Mouse (Mus musculus) stomach, embryonic 15.5 days (tissue): ENCODE measurements around the gene Fdx1. TPM values are rescaled to one million over a fixed set of nuclear protein-coding genes. Genes with fewer than 3 reads are reported as not detected.

Experiments used
- ATAC-seq: fragments of 200-750 bp; cut with Nextera tagmentation; 2 replicates; pipeline ENCODE4 v1.8.0; 2017; ENCODE audit warnings: low read depth, moderate number of reproducible peaks, moderate TSS enrichment; ENCODE audit not compliant: insufficient read depth, low FRiP score
- H3K27ac ChIP-seq: fragments of 300-500 bp; sonication (generic); 2 replicates; pipeline ENCODE4 v1.5.1; 2015; ENCODE audit warnings: mild to moderate bottlenecking, inconsistent platforms
- H3K27me3 ChIP-seq: fragments of 300-500 bp; sonication (generic); replicated peaks from 2 replicates; pipeline ENCODE4 v1.6.1; 2015; ENCODE audit warnings: inconsistent platforms
- H3K36me3 ChIP-seq: fragments of 300-500 bp; sonication (generic); 2 replicates; pipeline ENCODE4 v1.6.1; 2015; ENCODE audit warnings: inconsistent platforms
- H3K4me1 ChIP-seq: fragments of 300-500 bp; sonication (generic); 2 replicates; pipeline ENCODE4 v1.6.1; 2015; ENCODE audit warnings: inconsistent platforms
- H3K4me2 ChIP-seq: fragments of 300-500 bp; sonication (generic); 2 replicates; pipeline ENCODE4 v1.6.1; 2015; ENCODE audit warnings: mild to moderate bottlenecking, inconsistent platforms
- H3K4me3 ChIP-seq: fragments of 300-500 bp; sonication (generic); replicated peaks from 2 replicates; pipeline ENCODE4 v1.5.1; 2015; ENCODE audit warnings: inconsistent platforms
- H3K9ac ChIP-seq: fragments of 300-500 bp; sonication (generic); 2 replicates; pipeline ENCODE4 v1.6.1; 2015; ENCODE audit warnings: inconsistent platforms
- H3K9me3 ChIP-seq: fragments of 300-500 bp; sonication (generic); 2 replicates; pipeline ENCODE4 v1.6.1; 2016; ENCODE audit warnings: inconsistent platforms
- WGBS: fragments of 180-500 bp; shearing (Covaris S2); methylation state at CpG from one replicate; pipeline ENCODE4 v1.1.7; 2015; 5-methylcytosine and 5-hydroxymethylcytosine counted together
- polyA plus RNA-seq: library from polyadenylated mRNA; unstranded; fragments of >200 nt; fragmentation: Nextera tagmentation; extraction: Ambion mirVana; gene quantifications from 2 replicates; pipeline ENCODE4 v1.2.1, GENCODE M21; 2015

The Fdx1 gene
- polyA plus RNA-seq, 1 experiment from 2014 or later, result 91.4 TPM

DNA sequence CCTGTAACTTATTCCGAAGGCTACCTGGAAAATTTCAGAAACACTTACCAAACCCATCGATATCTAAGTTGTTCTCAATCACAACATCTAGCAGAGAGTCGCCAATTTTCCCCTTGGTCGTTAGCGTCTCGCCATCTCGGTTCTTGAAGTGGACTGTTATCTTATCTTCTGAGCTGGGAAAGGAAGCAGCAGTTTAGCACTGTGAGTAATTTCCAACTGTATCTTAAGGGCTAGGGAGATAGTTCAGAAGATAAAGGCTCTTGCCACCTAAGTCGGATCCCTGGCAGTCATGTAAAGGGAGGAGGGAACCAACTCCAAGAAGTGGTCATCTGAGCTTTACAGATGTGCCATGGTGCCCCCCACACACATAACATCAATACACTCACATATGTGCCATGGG lies 6.3 kb downstream of the Fdx1 start:
- Histone ChIP-seq H3K27ac (no peak overlapping the region), H3K36me3 (0 out of 2 replicates have a peak, but pooled peaks cover 3% of the 10 kb centered on the region), H3K4me1 (no peaks in the 10 kb centered on the region), H3K9ac (no peak overlapping the region), H3K27me3 (no peaks in the 10 kb centered on the region), H3K4me3 (no peak overlapping the region), H3K4me2 (no peak overlapping the region), H3K9me3 (no peaks in the 10 kb centered on the region)
- no peak for ATAC-seq
- 76% methylated on average over 8 of the region's 8 CpGs for WGBS

DNA sequence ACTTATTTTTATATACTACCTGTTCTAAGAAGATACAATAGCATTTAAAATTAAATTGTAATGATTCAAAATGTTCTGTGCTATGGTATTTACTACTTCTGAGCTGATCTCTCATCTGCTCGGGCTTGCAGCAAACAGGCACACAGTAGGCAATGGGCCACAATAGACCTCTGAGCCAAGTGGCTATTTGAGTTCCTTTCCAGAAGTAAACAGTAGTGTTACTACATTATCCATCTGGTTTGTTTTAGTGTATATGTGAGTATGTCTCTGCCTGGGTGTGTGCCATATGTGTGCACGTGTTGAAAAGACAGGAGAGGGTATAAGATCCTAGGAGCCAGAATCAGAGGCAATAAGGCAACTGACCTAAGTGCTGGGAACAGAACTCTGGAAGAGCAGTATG lies 6.9 kb downstream of the Fdx1 start:
- no peak overlapping the region for H3K9ac ChIP-seq
- 72% methylated on average over 2 of the region's 2 CpGs for whole genome bisulfite sequencing
- 0 out of 2 replicates have a peak, but pooled peaks cover 3% of the 10 kb centered on the region for H3K36me3 ChIP-seq
- no peak overlapping the region for H3K4me3 ChIP-seq
- no peak for ATAC-seq
- H3K27ac ChIP-seq, result no peak overlapping the region
- no peaks in the 10 kb centered on the region for H3K4me1 ChIP-seq
- H3K9me3 ChIP-seq, result no peaks in the 10 kb centered on the region
- no peaks in the 10 kb centered on the region for H3K27me3 ChIP-seq
- H3K4me2 ChIP-seq, result no peak overlapping the region

DNA sequence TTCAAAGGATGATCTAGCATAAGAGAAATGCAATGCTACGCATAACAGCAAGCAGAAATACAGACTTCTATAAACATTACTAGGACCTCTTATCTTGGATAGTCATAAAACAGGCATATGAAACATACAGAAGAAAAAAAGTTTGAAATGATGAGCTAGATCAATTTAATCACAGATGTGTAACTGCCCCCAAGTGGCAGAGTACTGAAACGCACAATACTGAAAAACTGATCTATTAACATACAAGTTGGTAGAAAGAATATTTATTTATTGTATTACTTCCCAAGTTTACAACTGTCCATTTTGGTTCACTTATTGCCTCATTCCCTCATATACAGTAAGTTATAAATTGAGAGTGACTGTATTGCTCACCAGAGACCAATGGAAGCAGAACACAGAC lies 12.0 kb downstream of the Fdx1 start:
- WGBS, result 58% methylated on average over 2 of the region's 2 CpGs
- no peak overlapping the region for H3K9ac ChIP-seq
- H3K4me2 ChIP-seq, result no peak overlapping the region
- peaks cover 7% of the 10 kb centered on the region; the same call in 1 of the 2 replicates for H3K36me3 ChIP-seq
- no peaks in the 10 kb centered on the region for H3K27me3 ChIP-seq
- H3K27ac ChIP-seq, result no peak overlapping the region
- H3K9me3 ChIP-seq, result no peaks in the 10 kb centered on the region
- ATAC-seq, result no peak
- no peaks in the 10 kb centered on the region for H3K4me1 ChIP-seq
- H3K4me3 ChIP-seq, result no peak overlapping the region

DNA sequence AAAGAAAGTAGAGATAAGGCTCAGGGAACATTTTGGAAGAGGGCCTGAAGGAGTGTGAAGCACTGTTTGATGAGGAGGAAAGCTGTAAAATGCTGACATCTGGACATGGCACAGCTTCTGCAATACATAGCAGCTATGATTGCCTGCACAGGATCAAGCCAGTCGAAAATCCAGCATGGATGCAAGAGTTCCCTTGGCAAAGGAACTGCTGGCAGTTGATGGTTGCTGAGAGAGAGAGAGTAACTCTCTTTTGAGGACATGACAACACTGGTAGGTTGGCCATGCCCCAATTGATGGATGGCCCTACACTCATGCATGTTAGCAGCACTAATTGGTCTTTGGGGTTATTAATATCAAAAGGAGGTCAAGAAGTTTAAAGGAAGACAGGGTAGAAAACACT lies 12.7 kb downstream of the Fdx1 start:
- ATAC-seq, result no peak
- H3K4me1 ChIP-seq, result no peaks in the 10 kb centered on the region

DNA sequence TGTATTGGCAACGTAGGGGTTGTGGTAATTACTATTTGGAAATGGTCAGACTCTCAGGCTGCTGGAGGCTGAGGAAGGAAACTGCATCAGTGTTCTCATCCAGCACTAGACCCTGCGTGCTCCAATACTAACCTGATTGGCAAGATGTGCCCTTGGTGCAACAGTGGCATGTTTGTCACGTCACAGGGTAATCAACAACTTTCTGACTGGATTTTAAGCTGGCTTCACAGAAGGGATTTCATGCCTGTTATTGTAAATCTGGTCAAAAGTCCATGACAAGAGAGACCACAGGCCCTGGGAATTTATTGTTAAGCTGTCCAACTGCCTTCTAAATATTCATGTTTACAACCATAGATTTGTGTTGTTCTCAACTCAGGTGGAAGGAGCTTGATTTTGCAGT lies 13.1 kb downstream of the Fdx1 start:
- Histone ChIP-seq H3K27ac (no peak overlapping the region), H3K4me1 (no peaks in the 10 kb centered on the region), H3K4me2 (no peak overlapping the region), H3K27me3 (no peaks in the 10 kb centered on the region), H3K4me3 (no peak overlapping the region), H3K9ac (no peak overlapping the region), H3K9me3 (no peaks in the 10 kb centered on the region), H3K36me3 (peaks cover 11% of the 10 kb centered on the region; the same call in 1 of the 2 replicates)
- WGBS, result 83% methylated on average over 3 of the region's 3 CpGs
- ATAC-seq, result no peak

More for the DNA sequence above, 12.7 kb downstream of the Fdx1 start:
- Histone ChIP-seq H3K27me3 (no peaks in the 10 kb centered on the region), H3K9me3 (no peaks in the 10 kb centered on the region), H3K9ac (no peak overlapping the region), H3K4me3 (no peak overlapping the region), H3K36me3 (peaks cover 11% of the 10 kb centered on the region; the same call in 1 of the 2 replicates), H3K27ac (no peak overlapping the region), H3K4me2 (no peak overlapping the region)
- WGBS, result 71% methylated on average over 1 of the region's 1 CpGs

DNA sequence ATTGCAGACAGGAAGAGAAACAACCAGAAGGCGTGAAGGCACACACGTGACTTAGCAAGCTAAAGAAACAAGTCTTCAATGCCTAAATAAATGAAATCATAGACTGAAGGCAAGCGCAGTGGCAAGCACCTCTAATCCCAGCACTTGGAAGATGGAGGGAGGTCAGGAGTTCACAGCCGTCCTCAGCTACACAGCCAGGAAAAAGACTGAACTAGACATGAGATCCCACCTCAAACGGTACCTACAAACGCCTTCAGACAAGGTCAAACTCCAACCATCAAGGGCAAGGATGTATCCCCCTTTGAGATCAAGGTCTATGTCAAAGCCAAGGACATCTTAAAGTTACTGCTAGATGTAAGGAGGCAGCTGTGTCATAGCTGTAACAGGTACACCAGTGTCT lies 19.4 kb downstream of the Fdx1 start:
- no peaks in the 10 kb centered on the region for H3K27me3 ChIP-seq
- H3K4me1 ChIP-seq, result no peaks in the 10 kb centered on the region
- peaks cover 8% of the 10 kb centered on the region for H3K36me3 ChIP-seq
- no peak overlapping the region for H3K4me3 ChIP-seq
- H3K9me3 ChIP-seq, result no peaks in the 10 kb centered on the region
- ATAC-seq, result no peak
- no peak overlapping the region for H3K4me2 ChIP-seq
- H3K9ac ChIP-seq, result no peak overlapping the region
- H3K27ac ChIP-seq, result no peak overlapping the region
- WGBS, result 85% methylated on average over 6 of the region's 6 CpGs

DNA sequence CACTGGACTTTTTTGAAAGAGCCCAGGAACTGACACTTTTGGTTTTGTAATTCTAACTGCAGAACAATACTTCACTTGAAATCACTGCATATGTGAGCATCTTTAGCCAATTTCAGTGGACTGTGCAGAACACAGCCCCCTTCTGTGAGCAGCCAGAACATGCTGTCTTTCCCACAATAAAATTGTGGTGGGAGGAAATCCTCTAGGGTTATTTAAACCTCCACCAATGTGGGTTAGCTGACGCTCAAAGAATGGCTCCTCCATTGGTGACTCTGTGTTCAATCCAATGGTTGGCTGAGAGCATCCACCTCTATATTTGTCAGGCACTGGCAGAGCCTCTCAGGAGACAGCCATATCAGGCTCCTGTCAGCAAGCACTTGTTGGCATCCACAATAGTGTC lies 28.7 kb downstream of the Fdx1 start:
- no peaks in the 10 kb centered on the region; the same call in 1 of the 2 replicates for H3K4me1 ChIP-seq
- no peaks in the 10 kb centered on the region for H3K9me3 ChIP-seq
- no peak overlapping the region for H3K4me3 ChIP-seq
- no peaks in the 10 kb centered on the region for H3K36me3 ChIP-seq
- WGBS, result 78% methylated on average over 1 of the region's 1 CpGs
- H3K27ac ChIP-seq, result no peak overlapping the region
- no peak overlapping the region for H3K9ac ChIP-seq
- no peak for ATAC-seq
- H3K27me3 ChIP-seq, result no peaks in the 10 kb centered on the region
- no peak overlapping the region for H3K4me2 ChIP-seq

DNA sequence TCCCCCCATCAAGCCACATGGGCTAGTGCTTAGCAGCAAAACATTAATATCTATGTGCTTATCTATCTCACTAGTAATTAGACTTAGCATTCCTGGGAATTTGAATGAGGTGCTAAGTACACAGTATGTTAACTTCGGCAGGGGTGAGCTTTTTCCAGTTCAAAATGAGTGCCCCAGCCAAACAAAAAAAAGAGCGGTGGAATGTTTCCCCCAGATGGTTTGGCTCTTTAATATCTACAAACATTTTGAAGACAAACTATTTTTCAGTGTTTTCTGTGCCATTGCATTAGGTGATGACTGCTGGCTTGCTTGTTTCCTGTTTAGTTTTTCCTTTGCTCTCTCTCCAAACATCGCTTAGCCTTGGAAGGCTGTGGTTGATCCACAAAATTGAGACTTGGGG lies 31.4 kb downstream of the Fdx1 start:
- Histone ChIP-seq H3K9me3 (no peaks in the 10 kb centered on the region), H3K27ac (no peak overlapping the region), H3K27me3 (no peaks in the 10 kb centered on the region), H3K36me3 (no peaks in the 10 kb centered on the region), H3K4me3 (no peak overlapping the region), H3K4me2 (no peak overlapping the region), H3K9ac (no peak overlapping the region), H3K4me1 (peaks cover 7% of the 10 kb centered on the region; the same call in 1 of the 2 replicates)
- 65% methylated on average over 3 of the region's 3 CpGs for WGBS
- ATAC-seq, result no peak

DNA sequence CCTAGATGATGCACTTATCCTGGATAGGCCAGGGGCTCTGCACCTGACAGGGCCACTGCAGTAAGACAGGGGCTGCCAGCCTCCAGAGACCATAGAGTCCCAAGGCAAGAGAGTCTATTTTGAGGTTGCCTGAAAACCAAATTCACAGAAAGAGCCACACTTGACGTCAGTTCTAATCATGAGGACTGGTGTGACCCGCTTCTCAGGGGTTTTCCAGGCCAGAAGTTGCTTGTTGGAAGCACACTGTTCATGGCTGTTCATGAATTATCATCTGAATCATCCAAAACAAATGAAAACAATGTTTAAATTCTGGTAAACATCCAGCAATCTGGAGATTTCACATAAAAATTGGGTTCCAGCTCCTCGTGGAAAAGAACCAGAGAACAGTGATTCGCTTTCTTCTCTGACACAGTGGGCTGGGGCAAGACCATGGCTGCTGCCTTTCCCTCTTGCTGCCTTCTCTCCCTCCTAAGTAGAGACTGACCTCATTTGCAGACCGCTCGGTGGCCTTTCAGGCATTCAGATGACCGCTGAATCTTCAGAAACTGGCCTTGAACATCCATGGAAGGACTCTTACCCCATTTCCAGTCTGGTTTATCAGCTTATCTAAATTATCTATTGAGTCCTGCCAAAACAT lies 32.2 kb downstream of the Fdx1 start:
- no peak overlapping the region for H3K9ac ChIP-seq
- no peak overlapping the region for H3K4me2 ChIP-seq
- H3K4me3 ChIP-seq, result no peak overlapping the region
- peaks cover 7% of the 10 kb centered on the region; the same call in 1 of the 2 replicates for H3K4me1 ChIP-seq
- WGBS, result 82% methylated on average over 7 of the region's 7 CpGs
- H3K27me3 ChIP-seq, result no peaks in the 10 kb centered on the region
- no peaks in the 10 kb centered on the region for H3K36me3 ChIP-seq
- no peak for ATAC-seq
- H3K27ac ChIP-seq, result no peak overlapping the region
- H3K9me3 ChIP-seq, result no peaks in the 10 kb centered on the region

DNA sequence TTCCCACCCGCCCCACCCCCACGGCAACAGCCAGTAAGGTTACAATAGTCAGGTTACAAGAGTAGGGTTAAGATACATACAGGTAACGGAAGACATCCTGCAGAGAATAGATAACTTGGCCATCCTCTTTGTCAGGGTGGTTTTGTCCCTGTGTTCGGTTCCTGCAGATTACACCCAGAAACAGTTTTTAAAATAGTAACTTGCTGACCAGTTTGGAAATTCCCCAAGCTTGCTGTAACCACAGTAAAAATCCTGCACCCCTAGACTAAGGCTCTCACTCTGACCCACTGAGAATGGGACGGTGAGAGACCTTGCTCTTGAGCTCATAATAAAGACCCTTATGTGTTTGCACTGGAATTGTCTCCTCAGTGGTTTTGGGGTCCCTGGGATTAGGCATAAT lies 33.4 kb downstream of the Fdx1 start:
- Histone ChIP-seq H3K36me3 (no peaks in the 10 kb centered on the region), H3K27ac (no peak overlapping the region), H3K27me3 (no peaks in the 10 kb centered on the region), H3K4me3 (no peak overlapping the region), H3K9me3 (no peaks in the 10 kb centered on the region), H3K9ac (no peak overlapping the region), H3K4me1 (peaks cover 7% of the 10 kb centered on the region; the same call in 1 of the 2 replicates), H3K4me2 (no peak overlapping the region)
- WGBS, result 74% methylated on average over 5 of the region's 5 CpGs
- ATAC-seq, result no peak

DNA sequence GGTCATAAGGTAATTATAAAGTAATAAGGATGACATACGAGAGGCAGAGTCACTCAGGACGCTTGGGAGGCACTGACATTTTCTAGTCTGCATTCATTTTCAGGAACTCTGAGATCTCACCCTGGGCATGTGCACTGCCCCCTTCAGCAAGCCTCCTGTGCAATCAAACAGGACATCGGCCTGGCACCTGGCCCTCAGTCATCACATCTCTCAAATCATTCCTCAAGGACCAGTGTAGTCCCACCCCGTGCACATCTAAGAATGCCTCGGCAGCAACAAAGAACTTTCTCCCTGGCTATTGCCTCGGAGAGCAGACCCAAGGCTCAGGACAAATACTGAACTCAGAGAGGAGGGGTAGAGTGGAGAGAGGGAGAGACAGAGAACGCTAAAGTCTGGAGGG lies 34.7 kb downstream of the Fdx1 start:
- no peaks in the 10 kb centered on the region for H3K27me3 ChIP-seq
- no peak for ATAC-seq
- H3K9ac ChIP-seq, result no peak overlapping the region
- no peak overlapping the region for H3K4me2 ChIP-seq
- no peaks in the 10 kb centered on the region for H3K36me3 ChIP-seq
- 57% methylated on average over 7 of the region's 7 CpGs for WGBS
- H3K9me3 ChIP-seq, result no peaks in the 10 kb centered on the region
- no peak overlapping the region for H3K4me3 ChIP-seq
- no peak overlapping the region for H3K27ac ChIP-seq
- H3K4me1 ChIP-seq, result peaks cover 7% of the 10 kb centered on the region; the same call in 1 of the 2 replicates

DNA sequence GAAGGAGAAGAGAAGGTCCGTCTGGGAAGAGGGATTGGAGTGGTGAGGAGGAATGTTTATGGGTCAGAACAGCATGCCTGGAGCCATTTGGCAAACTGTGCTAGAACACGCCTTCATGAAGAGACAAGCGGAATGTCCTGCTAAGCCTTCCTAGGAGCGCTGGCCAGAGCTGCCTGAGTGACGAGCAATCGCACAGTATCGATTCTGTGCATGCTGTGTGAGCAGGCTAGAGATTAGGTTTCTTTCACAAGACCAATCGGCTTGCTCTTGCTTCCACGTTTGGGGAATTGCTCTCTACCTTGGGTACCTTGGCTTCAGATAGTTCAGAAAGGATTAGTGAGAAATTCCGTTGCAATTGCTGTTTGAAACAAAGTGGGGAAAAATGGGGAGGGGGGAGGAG lies 35.2 kb downstream of the Fdx1 start:
- Histone ChIP-seq H3K4me2 (peak overlapping the region; percentile 8; the same call in 1 of the 2 replicates), H3K27me3 (no peaks in the 10 kb centered on the region), H3K27ac (peak overlapping the region; percentile 59; the same call in 1 of the 2 replicates), H3K9ac (no peak overlapping the region), H3K36me3 (no peaks in the 10 kb centered on the region), H3K4me1 (peaks cover 7% of the 10 kb centered on the region; the same call in 1 of the 2 replicates), H3K9me3 (no peaks in the 10 kb centered on the region), H3K4me3 (no peak overlapping the region)
- ATAC-seq, result no peak
- WGBS, result 31% methylated on average over 10 of the region's 10 CpGs
